Mouse (Mus musculus) left cerebral cortex, postnatal 36 days (tissue): ENCODE measurements around the gene Usp32. TPM values are rescaled to one million over a fixed set of nuclear protein-coding genes. Genes with fewer than 3 reads are reported as not detected.
"Not testable (repeated sequence)": the region's sequence is repeated elsewhere in the genome, so short reads cannot be mapped to it uniquely, and the experiment has no call there.

ENCODE experiments used
- DNase-seq, 2 experiments: peaks; one replicate each; pipeline ENCODE4 v3.0.0; 2021 to 2022; ENCODE audit warnings: low spot score in 2 of 2, mixed read lengths in 1 of 2
- intact Hi-C: fragments of 180-260 bp; cut with DNase I; formaldehyde crosslinking; loops from one replicate; pipeline ENCODE4 v1.15.1; 2025
- total RNA-seq, 2 experiments: library from RNA; stranded (reverse); gene quantifications; 2 replicates each; pipeline ENCODE4 v1.2.3; 2021

Gene Usp32
- total RNA-seq, result 100 to 1,000 TPM; 111 to 117 TPM

- intact Hi-C loops, result loop anchor here (2.0 to 5.0 kb wide), 2 partner anchors 171 to 268 kb away; partner anchors contain the start of genes Ggnbp2 and Ppm1d
- peak; percentile 95 to 98 for DNase-seq
These were observed at the start of gene Usp32 for GRCm38 (mm10) chr11:85139581-85140540. TSS of gene Usp32 (minus strand) at chr11:85140161.

DNA sequence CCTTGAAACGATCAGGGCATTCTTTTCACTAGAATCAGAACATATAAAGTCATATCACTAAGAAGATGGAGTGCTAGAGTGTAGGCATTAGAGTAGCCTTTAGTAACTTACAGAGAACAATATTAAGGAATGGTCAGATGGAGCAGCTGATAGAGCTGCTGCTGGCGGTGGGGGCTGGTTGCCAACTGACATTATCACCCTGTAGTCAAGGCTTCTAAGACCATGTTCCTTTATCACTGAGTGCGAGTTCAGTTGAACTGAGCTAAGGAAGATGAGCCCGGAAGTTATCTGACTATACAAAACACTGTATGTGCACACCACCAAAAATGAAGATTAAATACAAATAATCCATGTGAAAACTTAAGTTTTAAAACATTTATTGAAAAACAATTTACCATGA lies 49.1 kb upstream of the Usp32 start:
- no peak for DNase-seq
- intact Hi-C loops, result no loop called here

DNA sequence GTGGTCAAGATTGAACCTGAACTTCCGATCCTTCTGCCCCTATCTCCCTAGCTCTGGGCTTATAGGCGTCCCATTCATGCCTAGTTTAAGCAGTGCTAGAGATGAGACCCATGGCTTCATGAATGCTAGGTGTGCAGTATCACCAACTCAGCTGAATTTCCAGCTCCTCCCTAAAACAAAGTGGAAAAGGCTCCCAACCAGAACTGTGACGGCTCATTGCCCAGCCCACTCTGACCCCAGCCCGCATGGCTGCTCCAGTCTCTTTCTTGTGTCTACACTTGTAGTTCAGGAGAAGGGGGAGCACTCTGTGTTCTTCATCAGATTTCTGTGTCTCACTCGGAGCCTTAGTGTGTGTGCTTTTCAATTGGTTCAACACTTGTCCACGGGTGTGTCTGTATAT lies 44.9 kb upstream of the Usp32 start:
- no peak for DNase-seq
- intact Hi-C loops, result loop anchor here (5.0 kb wide), 1 partner anchor 268 kb away; the partner anchor contains the start of gene Znhit3

DNA sequence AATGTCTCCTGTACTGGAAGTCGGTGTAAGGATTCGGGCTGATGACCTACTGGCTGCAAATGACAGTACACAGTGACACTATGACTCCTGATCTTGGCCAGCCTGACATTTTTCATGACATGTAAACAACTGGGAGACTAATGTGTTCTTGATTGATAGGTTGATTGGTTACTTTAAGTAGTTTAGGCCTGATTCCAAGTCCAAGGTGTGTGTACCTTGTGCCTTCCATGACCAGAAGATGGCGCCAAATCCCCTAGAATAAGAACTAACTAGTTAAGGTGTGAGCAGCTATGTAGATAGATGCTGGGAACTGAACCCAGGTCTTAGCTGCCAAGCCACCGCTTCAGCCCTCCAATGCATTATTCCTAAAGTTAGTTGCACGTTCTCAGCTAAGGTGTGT lies 44.1 kb upstream of the Usp32 start:
- intact Hi-C loops, result loop anchor here (5.0 kb wide), 1 partner anchor 267 kb away; the partner anchor contains the start of gene Znhit3
- DNase-seq, result no peak

- intact Hi-C loops, result loop anchor here (5.0 kb wide), 1 partner anchor 266 kb away; the partner anchor contains the start of gene Znhit3
- no peak for DNase-seq
These were observed 43.4 kb upstream of the Usp32 start for GRCm38 (mm10) chr11:85183284-85183779.

- intact Hi-C loops, result loop anchor here (5.0 kb wide), 1 partner anchor 265 kb away; the partner anchor contains the start of gene Znhit3
- peak; percentile 64 to 70 for DNase-seq
These were observed 42.8 kb upstream of the Usp32 start for GRCm38 (mm10) chr11:85182617-85183283.

DNA sequence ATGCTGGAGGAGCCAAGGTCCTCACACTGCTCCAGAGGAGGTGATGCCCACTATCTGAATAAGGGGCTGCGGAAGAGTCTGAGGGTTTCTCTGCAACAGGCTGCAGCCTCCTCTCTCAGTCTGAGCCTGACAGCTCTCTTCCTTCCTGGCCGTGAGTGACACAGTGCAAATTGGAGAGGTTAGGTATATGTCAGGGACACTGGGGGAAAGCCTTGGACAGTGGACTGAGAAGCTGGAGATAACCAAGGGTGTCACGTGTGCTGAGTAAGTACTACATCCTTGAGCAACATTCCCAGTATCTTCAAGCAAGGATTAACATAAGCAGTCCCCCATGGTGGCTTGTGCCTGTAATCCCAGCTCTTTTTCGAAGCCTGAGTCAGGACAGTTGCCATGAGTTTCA lies 38.5 kb upstream of the Usp32 start:
- intact Hi-C loops, result no loop called here
- DNase-seq, result no peak

- DNase-seq, result no peak
- intact Hi-C loops, result no loop called here
These were observed 37.8 kb upstream of the Usp32 start for GRCm38 (mm10) chr11:85177761-85178160.

- intact Hi-C loops, result no loop called here
- DNase-seq, result no peak
These were observed 36.0 kb upstream of the Usp32 start for GRCm38 (mm10) chr11:85175941-85176340.

- DNase-seq, result no peak
- intact Hi-C loops, result loop anchor here (5.0 kb wide), 1 partner anchor 91 kb away; no protein-coding TSS in a partner anchor
These were observed 30.9 kb upstream of the Usp32 start for GRCm38 (mm10) chr11:85170833-85171232.

DNA sequence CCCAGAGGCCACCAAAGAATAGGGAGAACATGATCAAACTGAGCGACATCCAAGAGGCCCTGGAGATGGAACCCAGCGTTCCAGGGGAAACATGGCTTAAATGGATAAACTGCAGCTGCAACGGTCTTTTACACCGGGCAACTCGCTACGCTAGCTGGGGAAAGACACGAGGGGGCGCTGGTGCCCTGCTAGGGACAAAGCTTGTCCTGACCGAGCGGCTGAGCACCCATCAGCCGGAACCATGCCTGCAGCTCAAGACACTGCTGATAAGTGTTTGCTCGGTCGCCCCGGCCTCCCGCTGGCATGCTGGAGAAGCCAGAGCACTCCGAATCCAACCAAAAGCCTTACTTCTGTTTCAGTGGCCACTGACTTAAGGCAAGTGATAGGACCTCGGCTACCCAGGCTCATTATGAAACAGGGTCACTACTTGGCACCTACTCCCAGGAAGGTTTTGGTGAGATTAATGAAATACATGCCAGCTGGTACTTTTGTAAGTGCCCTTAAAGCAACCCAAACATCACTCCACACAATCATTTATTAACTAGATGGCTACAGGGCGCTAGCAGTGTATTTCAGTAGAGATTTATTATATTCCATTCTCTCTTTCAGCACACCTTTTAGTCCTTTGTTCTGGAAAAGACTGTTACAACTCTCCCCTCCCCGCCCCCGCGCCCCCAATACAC lies 30.2 kb upstream of the Usp32 start, which contains the start of gene 1700125H20Rik:
TSS of gene 1700125H20Rik (plus strand) at position 347 of the 683 bp plus-strand sequence.
- intact Hi-C loops, result loop anchor here (5.0 kb wide), 1 partner anchor 92 kb away; no protein-coding TSS in a partner anchor
- peak; percentile 79 to 80 for DNase-seq

DNA sequence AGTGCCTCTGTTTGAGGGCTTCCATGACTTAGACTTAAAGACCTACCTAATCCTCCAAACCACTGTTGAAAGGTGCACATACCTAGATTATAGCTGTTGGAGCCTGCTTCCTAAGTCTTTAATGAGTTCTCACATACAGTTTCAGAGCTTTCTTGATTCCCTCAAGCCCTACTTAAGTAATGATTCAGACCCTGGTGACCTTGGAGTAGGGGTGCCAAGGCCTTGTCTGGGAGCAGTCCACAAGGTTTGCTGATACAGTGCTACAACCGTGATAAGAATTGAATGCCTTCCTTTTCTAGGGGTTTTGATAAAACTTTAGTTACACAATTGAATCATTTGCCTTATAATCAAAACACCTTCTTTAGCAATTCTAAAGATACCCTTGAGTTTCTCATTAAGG lies 27.5 kb upstream of the Usp32 start:
- intact Hi-C loops, result no loop called here
- no peak for DNase-seq

DNA sequence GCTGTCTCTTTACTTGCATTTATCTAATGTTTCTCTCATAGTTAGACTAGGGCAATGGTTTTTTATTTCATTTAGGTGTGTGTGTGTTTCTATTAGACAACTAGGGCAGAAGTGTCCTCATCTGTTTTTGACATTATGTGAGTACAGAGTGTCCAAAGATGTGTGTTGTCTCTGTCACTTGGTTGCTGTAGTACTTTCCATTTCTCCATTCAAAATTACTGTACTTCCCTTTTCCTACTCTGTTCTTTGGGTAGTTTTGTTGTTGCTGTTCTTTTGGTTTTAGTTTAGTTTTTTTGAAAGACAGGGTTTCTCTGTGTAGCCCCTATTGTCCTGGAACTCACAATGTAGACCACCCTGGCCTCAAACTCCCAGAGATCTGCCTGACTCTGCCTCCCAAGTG lies 24.4 kb upstream of the Usp32 start:
- DNase-seq, result no peak
- intact Hi-C loops, result no loop called here

- intact Hi-C loops, DNase-seq: not testable (repeated sequence)
These were observed 23.1 kb upstream of the Usp32 start for GRCm38 (mm10) chr11:85163014-85163413.

DNA sequence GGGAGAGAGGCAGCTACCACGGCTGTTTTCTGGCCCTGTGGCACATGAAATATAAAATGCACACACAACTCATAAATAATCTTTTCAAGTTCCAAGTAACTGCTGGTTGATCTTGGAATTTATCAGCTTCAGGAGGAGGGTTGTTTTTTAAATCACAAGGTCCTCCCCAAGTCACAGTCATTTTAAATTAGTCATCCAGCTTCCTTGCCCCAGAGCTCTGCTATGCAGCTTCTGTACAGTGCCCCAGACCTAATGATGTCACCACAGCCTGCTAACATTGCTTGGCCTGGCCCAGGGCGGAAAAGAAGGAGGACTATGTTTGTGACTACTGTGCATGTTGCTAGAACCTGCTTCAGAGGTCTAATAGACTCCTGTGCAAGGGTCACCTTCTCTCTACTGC lies 17.3 kb upstream of the Usp32 start:
- intact Hi-C loops, result no loop called here
- no peak for DNase-seq

DNA sequence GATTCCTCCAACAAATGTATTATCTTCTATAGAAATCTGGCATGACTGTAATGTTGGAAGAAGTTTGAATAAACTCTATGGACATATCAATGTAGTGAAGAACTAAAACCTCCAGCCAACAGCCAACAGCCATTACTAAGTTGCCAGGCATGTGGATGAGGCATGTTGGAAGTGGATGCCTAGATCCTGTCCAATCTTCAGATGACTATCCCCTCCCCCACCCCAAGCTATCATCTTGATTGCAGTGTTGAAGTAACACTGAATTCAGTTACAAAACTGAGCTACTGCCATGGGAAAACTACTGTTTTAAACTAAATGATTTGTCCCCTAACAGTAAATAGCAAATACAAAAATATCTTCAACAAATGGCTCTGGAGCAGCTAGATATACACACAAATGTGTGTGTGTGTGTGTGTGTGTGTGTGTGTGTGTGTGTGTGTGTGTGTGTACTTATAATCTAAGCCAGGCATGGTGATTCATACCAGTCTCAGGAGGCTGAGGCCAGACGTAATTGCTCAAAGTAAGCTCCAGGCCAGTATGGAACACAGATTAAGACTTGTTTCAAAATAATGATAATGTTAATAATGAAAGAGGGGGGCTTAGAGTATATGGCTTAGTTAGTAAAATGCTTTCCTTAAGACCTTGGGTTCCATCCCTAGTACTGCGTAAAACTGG lies 12.4 kb upstream of the Usp32 start:
- intact Hi-C loops, result no loop called here
- DNase-seq, result no peak

- peak; percentile 13 to 16 for DNase-seq
- intact Hi-C loops, result loop anchor here (2.0 kb wide), 1 partner anchor 172 kb away; the partner anchor contains the start of gene Ppm1d
These were observed 1.0 kb downstream of the Usp32 start for GRCm38 (mm10) chr11:85138776-85139474.

DNA sequence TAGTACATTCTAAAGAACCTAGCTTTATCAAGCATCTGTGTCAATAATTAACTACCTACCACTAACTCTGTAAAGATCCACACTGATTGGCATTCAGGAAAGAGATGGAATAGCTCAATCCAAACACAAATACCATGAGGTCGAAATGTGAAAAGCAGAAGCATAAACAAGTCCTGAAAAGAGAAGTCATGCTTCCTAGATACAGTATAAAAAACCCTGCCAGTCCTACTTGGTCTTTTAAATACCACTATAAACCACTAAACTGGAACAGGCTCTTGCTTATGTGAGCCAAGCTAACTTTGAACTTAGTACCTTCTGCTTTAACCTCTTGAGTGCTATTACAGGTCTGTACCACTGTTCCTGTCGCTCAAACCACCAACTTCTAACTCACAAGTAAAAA lies 8.4 kb downstream of the Usp32 start:
- DNase-seq, result no peak
- intact Hi-C loops, result no loop called here
